Mouse (Mus musculus) midbrain, embryonic 12.5 days (tissue): Measurements from ENCODE around the gene Isca1. TPM values are rescaled to one million over a fixed set of nuclear protein-coding genes. Genes with fewer than 3 reads are reported as not detected.
A peak's percentile ranks its signal among the peaks of the same experiment; 100 is the strongest.
"Not testable (repeated sequence)": the region's sequence is repeated elsewhere in the genome, so short reads cannot be mapped to it uniquely, and the experiment has no call there.

Source experiments
- ATAC-seq: fragments of 200-750 bp; cut with Nextera tagmentation; 2 replicates; pipeline ENCODE4 v1.8.0; 2017; ENCODE audit warnings: low read depth, moderate TSS enrichment, moderate library complexity; ENCODE audit not compliant: low FRiP score
- H3K27ac ChIP-seq: fragments of 300-500 bp; sonication (generic); replicated peaks from 2 replicates; pipeline ENCODE4 v1.5.1; 2016; ENCODE audit warnings: mild to moderate bottlenecking
- H3K27me3 ChIP-seq: fragments of 300-500 bp; sonication (generic); 2 replicates; pipeline ENCODE4 v1.6.1; 2016; ENCODE audit warnings: mild to moderate bottlenecking
- H3K36me3 ChIP-seq: fragments of 300-500 bp; sonication (generic); 2 replicates; pipeline ENCODE4 v1.6.1; 2016
- H3K4me1 ChIP-seq: fragments of 300-500 bp; sonication (generic); 2 replicates; pipeline ENCODE4 v1.6.1; 2016
- H3K4me2 ChIP-seq: fragments of 300-500 bp; sonication (generic); replicated peaks from 2 replicates; pipeline ENCODE4 v1.6.1; 2016; ENCODE audit warnings: mild to moderate bottlenecking, moderate library complexity
- H3K4me3 ChIP-seq: fragments of 300-500 bp; sonication (generic); 2 replicates; pipeline ENCODE4 v1.5.1; 2016; ENCODE audit warnings: mild to moderate bottlenecking
- H3K9ac ChIP-seq: fragments of 300-500 bp; sonication (generic); replicated peaks from 2 replicates; pipeline ENCODE4 v1.6.1; 2016; ENCODE audit warnings: mild to moderate bottlenecking, moderate library complexity
- H3K9me3 ChIP-seq: fragments of 300-500 bp; sonication (generic); 2 replicates; pipeline ENCODE4 v1.6.1; 2016; ENCODE audit warnings: mild to moderate bottlenecking
- WGBS: fragments of 180-500 bp; shearing (Covaris S2); methylation state at CpG from one replicate; pipeline ENCODE4 v1.1.7; 2016; 5-methylcytosine and 5-hydroxymethylcytosine counted together
- polyA plus RNA-seq: library from polyadenylated mRNA; unstranded; fragments of >200 nt; fragmentation: Nextera tagmentation; extraction: Ambion mirVana; gene quantifications from 2 replicates; pipeline ENCODE4 v1.2.1, GENCODE M21; 2016

The Isca1 gene
- 118 and 131 TPM in 2 replicates for polyA plus RNA-seq

GRCm38 (mm10) chr13:59769296-59770163 is at the start of gene Isca1:
TSS of gene Isca1 (minus strand) at chr13:59769810.
- Histone ChIP-seq H3K4me3 (peak within 1 kb of the TSS; percentile 85), H3K9ac (peak within 1 kb of the TSS; percentile 83), H3K4me2 (peak within 1 kb of the TSS; percentile 79), H3K36me3 (peaks cover 14% of the 10 kb centered on the region; the same call in 1 of the 2 replicates), H3K27ac (peak within 1 kb of the TSS; percentile 97), H3K9me3 (no peaks in the 10 kb centered on the region), H3K4me1 (peaks cover 37% of the 10 kb centered on the region), H3K27me3 (no peaks in the 10 kb centered on the region)
- peak; percentile 99 for ATAC-seq
- WGBS: under 1% methylated on average over 91 of the region's 91 CpGs

GRCm38 (mm10) chr13:59817352-59817751 is 47.7 kb upstream of the Isca1 start:
- H3K9ac ChIP-seq: no peak overlapping the region
- H3K36me3 ChIP-seq: peaks cover 58% of the 10 kb centered on the region
- WGBS: 91% methylated on average over 4 of the region's 4 CpGs
- peaks cover 24% of the 10 kb centered on the region for H3K4me1 ChIP-seq
- H3K9me3 ChIP-seq: no peaks in the 10 kb centered on the region
- H3K4me2 ChIP-seq: no peak overlapping the region
- H3K27ac ChIP-seq: no peak overlapping the region
- H3K27me3 ChIP-seq: no peaks in the 10 kb centered on the region
- ATAC-seq: no peak
- H3K4me3 ChIP-seq: no peak overlapping the region

- H3K4me1 ChIP-seq: peaks cover 4% of the 10 kb centered on the region; the same call in 1 of the 2 replicates
- no peak overlapping the region for H3K4me3 ChIP-seq
- ATAC-seq: no peak
- no peak overlapping the region for H3K4me2 ChIP-seq
- H3K9me3 ChIP-seq: no peaks in the 10 kb centered on the region
- no peak overlapping the region for H3K9ac ChIP-seq
- no peaks in the 10 kb centered on the region for H3K27me3 ChIP-seq
- peaks cover 82% of the 10 kb centered on the region for H3K36me3 ChIP-seq
- WGBS: 78% methylated on average over 6 of the region's 6 CpGs
- no peak overlapping the region for H3K27ac ChIP-seq
Measured at GRCm38 (mm10) chr13:59814109-59814591, 44.5 kb upstream of the Isca1 start.

GRCm38 (mm10) chr13:59811581-59811980 is 42.0 kb upstream of the Isca1 start:
- Histone ChIP-seq H3K4me2 (no peak overlapping the region), H3K9me3 (no peaks in the 10 kb centered on the region), H3K4me3 (no peak overlapping the region), H3K27me3 (no peaks in the 10 kb centered on the region), H3K27ac (no peak overlapping the region), H3K4me1 (no peaks in the 10 kb centered on the region), H3K9ac (no peak overlapping the region), H3K36me3 (peaks cover 91% of the 10 kb centered on the region)
- ATAC-seq: no peak
- 95% methylated on average over 3 of the region's 3 CpGs for WGBS

GRCm38 (mm10) chr13:59801000-59801399 is 31.4 kb upstream of the Isca1 start:
- Histone ChIP-seq H3K9me3 (no peaks in the 10 kb centered on the region), H3K4me3 (no peak overlapping the region), H3K4me2 (no peak overlapping the region), H3K4me1 (no peaks in the 10 kb centered on the region), H3K27me3 (no peaks in the 10 kb centered on the region), H3K9ac (no peak overlapping the region), H3K27ac (no peak overlapping the region), H3K36me3 (peaks cover 97% of the 10 kb centered on the region)
- ATAC-seq: no peak
- WGBS: 90% methylated on average over 6 of the region's 6 CpGs

- Histone ChIP-seq H3K27ac (no peak overlapping the region), H3K4me3 (no peak overlapping the region), H3K4me2 (no peak overlapping the region), H3K27me3 (no peaks in the 10 kb centered on the region), H3K9me3 (no peaks in the 10 kb centered on the region), H3K36me3 (peaks cover 97% of the 10 kb centered on the region), H3K4me1 (no peaks in the 10 kb centered on the region), H3K9ac (no peak overlapping the region)
- WGBS: 92% methylated on average over 2 of the region's 2 CpGs
- no peak for ATAC-seq
Measured at GRCm38 (mm10) chr13:59800077-59800476, 30.5 kb upstream of the Isca1 start.

- Histone ChIP-seq H3K36me3 (peaks cover 97% of the 10 kb centered on the region), H3K4me1 (no peaks in the 10 kb centered on the region), H3K27ac (no peak overlapping the region), H3K4me2 (no peak overlapping the region), H3K9ac (no peak overlapping the region), H3K27me3 (no peaks in the 10 kb centered on the region), H3K4me3 (no peak overlapping the region), H3K9me3 (no peaks in the 10 kb centered on the region)
- no peak for ATAC-seq
- 95% methylated on average over 1 of the region's 1 CpGs for WGBS
Measured at GRCm38 (mm10) chr13:59798306-59798705, 28.7 kb upstream of the Isca1 start.

- Histone ChIP-seq H3K4me2 (no peak overlapping the region), H3K4me1 (no peaks in the 10 kb centered on the region), H3K27ac (no peak overlapping the region), H3K27me3 (no peaks in the 10 kb centered on the region), H3K9ac (no peak overlapping the region), H3K36me3 (peaks cover 97% of the 10 kb centered on the region), H3K9me3 (no peaks in the 10 kb centered on the region), H3K4me3 (no peak overlapping the region)
- 95% methylated on average over 9 of the region's 9 CpGs for WGBS
- ATAC-seq: no peak
Measured at GRCm38 (mm10) chr13:59796466-59796848, 26.8 kb upstream of the Isca1 start.

- no peak overlapping the region for H3K4me2 ChIP-seq
Measured at GRCm38 (mm10) chr13:59795807-59796465, 26.3 kb upstream of the Isca1 start.

GRCm38 (mm10) chr13:59794786-59795185 is 25.2 kb upstream of the Isca1 start:
- WGBS: 93% methylated on average over 1 of the region's 1 CpGs
- Histone ChIP-seq H3K36me3 (peaks cover 96% of the 10 kb centered on the region), H3K4me2 (no peak overlapping the region), H3K9ac (no peak overlapping the region), H3K4me1 (no peaks in the 10 kb centered on the region), H3K27me3 (no peaks in the 10 kb centered on the region), H3K4me3 (no peak overlapping the region), H3K9me3 (no peaks in the 10 kb centered on the region), H3K27ac (no peak overlapping the region)
- ATAC-seq: no peak

More at GRCm38 (mm10) chr13:59795807-59796465, 26.3 kb upstream of the Isca1 start:
- Histone ChIP-seq H3K4me1 (no peaks in the 10 kb centered on the region), H3K9me3 (no peaks in the 10 kb centered on the region), H3K27ac (no peak overlapping the region), H3K4me3 (no peak overlapping the region), H3K36me3 (peaks cover 96% of the 10 kb centered on the region), H3K27me3 (no peaks in the 10 kb centered on the region), H3K9ac (no peak overlapping the region)
- no peak for ATAC-seq
- WGBS: 90% methylated on average over 6 of the region's 6 CpGs

- Histone ChIP-seq H3K4me3 (no peak within 1 kb of the TSS), H3K9ac (no peak within 1 kb of the TSS), H3K27ac (no peak within 1 kb of the TSS), H3K9me3 (no peaks in the 10 kb centered on the region), H3K4me2 (no peak within 1 kb of the TSS), H3K4me1 (no peaks in the 10 kb centered on the region), H3K36me3 (peaks cover 95% of the 10 kb centered on the region), H3K27me3 (no peaks in the 10 kb centered on the region)
- no peak for ATAC-seq
- WGBS: 87% methylated on average over 7 of the region's 7 CpGs
Measured at GRCm38 (mm10) chr13:59782145-59782544, 12.5 kb upstream of the Isca1 start, which contains the start of gene Gm49354. TSS of gene Gm49354 (minus strand) at chr13:59782245.

GRCm38 (mm10) chr13:59779744-59780264 is 10.2 kb upstream of the Isca1 start:
- not testable (repeated sequence) for H3K9me3 ChIP-seq, H3K9ac ChIP-seq, H3K27ac ChIP-seq, H3K4me1 ChIP-seq, ATAC-seq, H3K4me3 ChIP-seq, H3K4me2 ChIP-seq, H3K27me3 ChIP-seq
- peaks cover 95% of the 10 kb centered on the region for H3K36me3 ChIP-seq
- 94% methylated on average over 1 of the region's 1 CpGs for WGBS
